Mouse (Mus musculus) kidney, adult 2 months (tissue): ENCODE results near the gene Slc10a7. TPM values are rescaled to one million over a fixed set of nuclear protein-coding genes. Genes with fewer than 3 reads are reported as not detected.

Source experiments
- DNase-seq: peaks from one replicate; pipeline ENCODE4 v3.0.0; 2021
- H3K27ac ChIP-seq: fragments of 200-500 bp; 2 replicates; pipeline ENCODE4 v1.5.1; 2012; ENCODE audit warnings: low read depth, low read length, control low read depth, inconsistent platforms; ENCODE audit not compliant: insufficient read depth
- H3K27me3 ChIP-seq: fragments of 200-500 bp; replicated peaks from 2 replicates; pipeline ENCODE4 v1.6.1; 2012; ENCODE audit warnings: mild to moderate bottlenecking, moderate library complexity, low read length, inconsistent platforms; ENCODE audit not compliant: control insufficient read depth, insufficient read depth
- H3K36me3 ChIP-seq: fragments of 200-500 bp; 2 replicates; pipeline ENCODE4 v1.6.1; 2012; ENCODE audit warnings: mild to moderate bottlenecking, moderate library complexity, low read length, inconsistent platforms; ENCODE audit not compliant: control insufficient read depth, insufficient read depth
- H3K4me1 ChIP-seq: fragments of 200-500 bp; 2 replicates; pipeline ENCODE4 v1.6.1; 2011; ENCODE audit warnings: low read length; ENCODE audit not compliant: control insufficient read depth, insufficient read depth
- H3K4me3 ChIP-seq: fragments of 200-500 bp; 2 replicates; pipeline ENCODE4 v1.5.1; 2011; ENCODE audit warnings: mild to moderate bottlenecking, low read depth, low read length, control low read depth; ENCODE audit not compliant: insufficient read depth
- CTCF ChIP-seq: fragments of 200-500 bp; conservative IDR thresholded peaks from 2 replicates; pipeline ENCODE4 v1.5.1; 2011; ENCODE audit warnings: low read depth, mild to moderate bottlenecking, control low read depth, low read length, moderate library complexity, mixed read lengths; ENCODE audit not compliant: insufficient read depth, insufficient read length
- POLR2A ChIP-seq: fragments of 200-500 bp; IDR thresholded peaks from one replicate; pipeline ENCODE4 v1.6.1; 2011; ENCODE audit warnings: low read depth, low read length, control low read depth
- WGBS: fragments of 180-500 bp; shearing (Covaris S2); methylation state at CpG from one replicate; pipeline ENCODE4 v1.1.7; 2018; 5-methylcytosine and 5-hydroxymethylcytosine counted together
- polyA plus RNA-seq: library from polyadenylated mRNA; depleted of rRNA; stranded (reverse); fragments of >200 nt; gene quantifications from 2 replicates; pipeline ENCODE4 v1.2.3, GENCODE M21; 2012

Gene Slc10a7
- polyA plus RNA-seq, 1 experiment: 8.1 TPM

- no peak for DNase-seq
- TF ChIP-seq CTCF (no peak), POLR2A (no peak)
- 82% methylated on average over 4 of the region's 4 CpGs for WGBS
- peaks cover 5% of the 10 kb centered on the region for H3K4me1 ChIP-seq
- no peak overlapping the region for H3K27ac ChIP-seq
- no peaks in the 10 kb centered on the region for H3K27me3 ChIP-seq
- H3K36me3 ChIP-seq: no peaks in the 10 kb centered on the region
- H3K4me3 ChIP-seq: no peak overlapping the region
Observed at GRCm38 (mm10) chr8:78738304-78738703, 229.2 kb downstream of the Slc10a7 start.

GRCm38 (mm10) chr8:78740936-78741335, 231.8 kb downstream of the Slc10a7 start:
- Histone ChIP-seq H3K4me1 (peaks cover 5% of the 10 kb centered on the region), H3K27me3 (no peaks in the 10 kb centered on the region), H3K36me3 (no peaks in the 10 kb centered on the region), H3K4me3 (no peak overlapping the region), H3K27ac (peak overlapping the region; percentile 77)
- DNase-seq: peak; percentile 6
- WGBS: 31% methylated on average over 6 of the region's 6 CpGs
- no peak for TF ChIP-seq CTCF
- TF ChIP-seq POLR2A: no peak

- Histone ChIP-seq H3K4me3 (no peak overlapping the region), H3K36me3 (no peaks in the 10 kb centered on the region), H3K27ac (peak overlapping the region; percentile 77), H3K27me3 (no peaks in the 10 kb centered on the region), H3K4me1 (peaks cover 5% of the 10 kb centered on the region)
- 53% methylated on average over 3 of the region's 3 CpGs for WGBS
- TF ChIP-seq POLR2A (no peak), CTCF (no peak)
- peak; percentile 17 for DNase-seq
Observed at GRCm38 (mm10) chr8:78741496-78741895, 232.3 kb downstream of the Slc10a7 start.

- 13% methylated on average over 3 of the region's 3 CpGs for WGBS
- Histone ChIP-seq H3K27ac (peak overlapping the region; percentile 77; the same call in 1 of the 2 replicates), H3K27me3 (no peaks in the 10 kb centered on the region), H3K36me3 (no peaks in the 10 kb centered on the region), H3K4me1 (peaks cover 5% of the 10 kb centered on the region), H3K4me3 (no peak overlapping the region)
- TF ChIP-seq POLR2A: no peak
- DNase-seq: no peak
Observed at GRCm38 (mm10) chr8:78741965-78742364, 232.8 kb downstream of the Slc10a7 start.

GRCm38 (mm10) chr8:78742453-78742852, 233.3 kb downstream of the Slc10a7 start:
- Histone ChIP-seq H3K36me3 (no peaks in the 10 kb centered on the region), H3K27me3 (no peaks in the 10 kb centered on the region), H3K4me1 (peaks cover 5% of the 10 kb centered on the region), H3K27ac (peak overlapping the region; percentile 47), H3K4me3 (no peak overlapping the region)
- no peak for TF ChIP-seq POLR2A
- TF ChIP-seq CTCF: no peak
- WGBS: 19% methylated on average over 2 of the region's 2 CpGs
- DNase-seq: peak; percentile 91

GRCm38 (mm10) chr8:78747052-78747451, 237.9 kb downstream of the Slc10a7 start:
- Histone ChIP-seq H3K4me1 (no peaks in the 10 kb centered on the region), H3K4me3 (no peak overlapping the region), H3K27ac (no peak overlapping the region), H3K27me3 (no peaks in the 10 kb centered on the region), H3K36me3 (no peaks in the 10 kb centered on the region)
- no peak for TF ChIP-seq POLR2A
- TF ChIP-seq CTCF: no peak
- no peak for DNase-seq

GRCm38 (mm10) chr8:78748701-78749100, 239.6 kb downstream of the Slc10a7 start:
- Histone ChIP-seq H3K4me1 (no peaks in the 10 kb centered on the region), H3K36me3 (no peaks in the 10 kb centered on the region), H3K27ac (no peak overlapping the region), H3K4me3 (no peak overlapping the region), H3K27me3 (no peaks in the 10 kb centered on the region)
- no peak for DNase-seq
- 79% methylated on average over 4 of the region's 4 CpGs for WGBS
- TF ChIP-seq POLR2A: no peak
- TF ChIP-seq CTCF: no peak
